Mouse (Mus musculus): ENCODE data around the gene Nfkbil1.
A peak's percentile ranks its signal among the peaks of the same experiment; 100 is the strongest.
"Not testable (repeated sequence)": the region's sequence is repeated elsewhere in the genome, so short reads cannot be mapped to it uniquely, and the experiment has no call there.

Gene Nfkbil1

DNA sequence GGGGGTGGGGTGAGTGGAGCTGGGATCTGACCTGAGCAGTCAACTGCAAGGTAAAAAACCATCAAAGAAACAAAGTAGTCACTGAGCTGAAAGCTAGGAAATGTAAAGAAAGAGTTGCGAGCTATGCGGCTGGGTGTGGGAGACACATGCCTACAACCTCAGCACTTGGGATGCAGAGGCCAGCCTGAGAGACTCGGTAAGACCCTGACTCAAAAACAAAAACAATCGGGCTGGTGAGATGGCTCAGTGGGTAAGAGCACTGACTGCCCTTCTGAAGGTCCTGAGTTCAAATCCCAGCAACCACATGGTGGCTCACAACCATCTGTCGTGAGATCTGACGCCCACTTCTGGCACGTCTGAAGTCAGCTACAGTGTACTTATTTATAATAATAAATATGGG lies 1.5 kb downstream of the Nfkbil1 start:
- not testable (repeated sequence) for DNase-seq

DNA sequence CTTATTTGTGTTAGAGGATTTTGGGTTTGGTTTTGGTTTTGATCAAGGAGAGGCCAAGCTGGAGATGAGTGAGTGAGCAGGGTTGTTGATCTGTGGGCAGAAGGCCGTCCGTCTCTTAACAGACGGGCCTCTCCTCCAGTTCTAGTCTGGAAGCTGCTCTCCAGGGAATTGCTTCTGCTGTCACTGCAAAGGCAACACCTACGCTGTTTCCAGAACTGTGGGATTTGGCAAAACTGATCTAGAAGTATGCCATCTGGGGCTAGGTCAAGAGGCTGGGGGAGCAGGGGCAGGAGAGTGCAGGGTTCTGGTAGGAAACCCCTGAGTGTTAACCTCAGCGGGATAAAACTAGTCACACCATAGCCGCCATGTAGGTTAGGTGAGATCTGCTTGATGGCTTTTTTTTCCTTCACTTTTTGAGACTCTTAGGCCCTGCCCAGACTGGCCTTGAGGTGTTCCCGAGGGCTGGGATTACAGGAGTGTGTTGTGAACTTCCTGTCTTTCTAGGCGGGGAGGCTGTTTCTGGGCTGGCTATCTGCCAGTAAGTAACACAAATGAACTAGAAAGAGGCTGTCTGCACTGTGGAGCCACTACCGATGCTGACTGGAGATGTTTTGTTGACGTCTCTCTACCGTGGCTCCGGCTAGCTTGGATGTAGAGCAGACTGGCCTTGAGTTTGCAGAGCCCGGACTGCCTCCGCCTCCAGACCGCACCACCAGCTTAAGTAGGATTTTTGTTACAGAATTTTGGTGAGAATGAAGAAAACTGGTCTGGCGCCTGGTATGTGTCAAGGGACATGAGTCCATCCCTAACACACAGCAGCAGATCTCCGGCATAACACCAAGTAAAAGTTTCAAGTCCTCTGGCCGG lies 2.2 kb downstream of the Nfkbil1 start, which contains the start of gene Atp6v1g2:
Gene Atp6v1g2, plus strand, starts transcription at position 547 of the 867 bp plus-strand sequence.
- no peak for DNase-seq

DNA sequence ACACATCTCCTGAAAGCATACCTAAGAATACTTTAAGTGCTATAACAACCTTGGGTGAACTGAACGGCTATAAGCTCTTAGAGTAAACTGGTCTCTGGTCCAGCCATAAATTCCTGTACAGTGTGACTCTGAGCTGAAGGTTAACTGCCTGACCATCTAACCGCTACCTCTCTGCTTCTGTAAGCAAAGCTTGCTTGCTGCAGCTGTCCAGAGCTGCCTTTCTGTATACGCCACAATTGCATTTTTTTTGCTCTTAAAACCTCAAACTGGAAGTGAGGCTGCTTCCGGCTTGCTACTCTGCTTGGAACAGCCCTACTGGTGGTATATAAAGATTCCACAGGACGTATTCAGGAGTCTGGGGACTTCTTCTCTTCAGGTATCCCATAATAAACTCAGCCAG lies 2.9 kb downstream of the Nfkbil1 start:
- DNase-seq: no peak

DNA sequence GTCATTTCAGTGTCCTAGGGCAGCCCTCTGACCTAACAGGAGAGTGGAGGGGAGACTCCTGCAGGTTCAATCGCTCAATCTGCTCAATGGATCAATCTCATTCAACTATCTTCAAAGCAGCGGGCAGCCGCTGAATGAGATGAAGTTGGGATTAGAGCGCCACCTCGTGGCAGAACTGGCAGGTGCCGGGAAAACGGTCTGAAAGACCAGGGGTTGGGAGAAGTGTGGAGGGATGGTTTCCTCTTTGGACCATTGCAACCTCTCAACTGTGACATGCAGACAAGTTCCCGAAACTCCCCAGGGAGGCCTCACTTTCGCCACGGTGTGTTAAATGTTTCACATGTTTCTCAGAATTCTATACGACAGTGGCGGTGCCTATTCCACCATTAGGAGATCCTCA lies 3.5 kb downstream of the Nfkbil1 start:
- peak; percentile 90 for DNase-seq

DNA sequence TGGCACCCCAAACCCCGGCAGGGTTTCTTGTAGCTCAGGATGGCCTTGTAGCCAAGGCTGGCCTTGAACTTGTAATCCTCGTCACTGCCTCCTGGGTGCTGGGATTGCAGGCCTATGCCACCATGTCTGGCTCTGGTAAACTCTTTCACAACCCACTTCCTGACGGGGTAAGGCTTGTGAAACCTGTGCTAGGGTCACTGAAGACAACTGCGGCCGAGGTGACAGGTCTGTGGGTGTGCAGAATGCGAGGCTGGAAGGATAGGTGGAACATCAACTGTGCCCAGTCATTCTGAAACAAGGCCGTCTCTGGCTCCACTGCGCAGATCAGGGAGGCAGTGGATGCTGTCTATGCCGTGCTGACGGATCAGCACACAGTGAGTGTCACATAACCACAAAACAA lies 4.6 kb downstream of the Nfkbil1 start:
- no peak for DNase-seq

DNA sequence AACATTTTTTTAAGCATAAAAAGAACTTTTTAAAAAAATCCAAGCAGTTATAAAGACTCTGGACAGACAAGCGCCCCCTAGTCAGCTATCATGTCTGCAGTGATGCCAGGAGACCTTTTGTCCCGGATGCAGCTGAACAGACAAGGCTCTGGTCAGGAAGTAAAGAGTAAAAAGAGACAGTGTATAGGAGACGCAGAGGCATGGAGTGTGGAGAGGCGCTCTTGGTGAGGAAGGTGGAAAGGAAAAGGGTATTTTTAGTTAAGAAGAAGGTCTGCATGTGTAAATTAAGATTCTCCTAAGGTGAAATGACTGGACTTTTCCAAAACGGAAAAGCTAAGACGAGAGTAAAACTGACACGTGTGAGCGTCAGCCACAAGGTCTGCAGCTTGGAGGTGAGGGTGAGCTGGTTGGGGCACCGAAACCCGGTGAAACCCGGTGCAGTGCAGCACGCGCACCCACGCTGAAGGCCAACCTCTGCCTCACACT lies 9.0 kb downstream of the Nfkbil1 start:
- DNase-seq: no peak

DNA sequence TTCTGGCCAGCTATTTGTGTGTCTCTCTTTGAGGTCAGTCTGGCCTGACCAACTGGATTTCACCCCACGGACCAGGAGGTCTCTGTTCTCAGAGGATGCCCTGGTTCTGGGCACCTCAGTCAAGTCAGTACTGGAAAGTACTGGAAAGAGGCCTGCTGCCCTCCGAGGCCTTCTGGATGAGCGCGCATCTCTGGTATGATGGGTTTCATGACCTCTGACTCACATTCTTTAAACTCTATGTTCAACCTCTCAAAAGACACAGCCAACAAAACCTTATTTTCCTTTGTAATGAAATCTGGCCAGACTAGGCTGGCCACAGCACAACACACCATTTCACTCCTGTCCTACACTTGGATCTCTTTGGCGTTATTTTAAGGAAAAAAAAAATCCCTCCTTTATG lies 10.1 kb downstream of the Nfkbil1 start:
- DNase-seq: no peak

DNA sequence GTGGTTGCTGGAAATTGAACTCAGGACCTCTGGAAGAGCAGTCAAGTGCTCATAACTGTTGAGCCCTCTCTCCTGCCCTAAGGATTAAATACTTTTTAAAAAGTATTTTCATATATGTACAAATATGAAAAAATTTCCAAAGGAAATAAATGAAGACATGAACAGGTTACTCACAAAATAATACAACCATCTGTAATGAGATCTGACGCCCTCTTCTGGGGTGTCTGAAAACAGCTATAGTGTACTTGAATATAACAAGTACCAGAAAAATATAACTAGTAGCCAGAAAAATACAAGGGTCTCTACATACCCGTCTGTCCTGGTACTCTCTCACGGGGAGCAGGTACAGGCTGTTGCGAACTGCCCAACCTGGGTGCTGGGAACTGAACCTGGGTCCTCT lies 11.0 kb downstream of the Nfkbil1 start:
- no peak for DNase-seq

DNA sequence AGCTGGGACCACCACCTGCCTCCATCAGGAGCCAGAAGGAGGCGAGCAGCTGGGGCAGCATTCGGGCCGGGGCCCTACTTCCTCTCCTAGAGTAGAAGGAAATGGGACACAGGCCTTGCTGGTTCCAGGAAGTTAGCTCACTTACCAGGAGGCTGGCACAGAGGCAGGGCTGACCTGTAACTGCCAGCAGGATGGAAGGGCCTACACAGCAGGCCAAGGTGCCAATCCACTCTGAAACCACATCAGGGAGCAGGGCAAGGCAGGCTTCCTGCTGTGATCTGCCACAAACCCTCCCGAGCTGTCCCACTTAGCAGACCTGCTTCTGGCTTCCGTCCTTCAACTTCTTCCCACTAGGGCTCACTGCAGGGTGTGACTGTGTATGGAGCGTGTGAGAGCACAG lies 13.3 kb downstream of the Nfkbil1 start:
- DNase-seq: peak; percentile 53

DNA sequence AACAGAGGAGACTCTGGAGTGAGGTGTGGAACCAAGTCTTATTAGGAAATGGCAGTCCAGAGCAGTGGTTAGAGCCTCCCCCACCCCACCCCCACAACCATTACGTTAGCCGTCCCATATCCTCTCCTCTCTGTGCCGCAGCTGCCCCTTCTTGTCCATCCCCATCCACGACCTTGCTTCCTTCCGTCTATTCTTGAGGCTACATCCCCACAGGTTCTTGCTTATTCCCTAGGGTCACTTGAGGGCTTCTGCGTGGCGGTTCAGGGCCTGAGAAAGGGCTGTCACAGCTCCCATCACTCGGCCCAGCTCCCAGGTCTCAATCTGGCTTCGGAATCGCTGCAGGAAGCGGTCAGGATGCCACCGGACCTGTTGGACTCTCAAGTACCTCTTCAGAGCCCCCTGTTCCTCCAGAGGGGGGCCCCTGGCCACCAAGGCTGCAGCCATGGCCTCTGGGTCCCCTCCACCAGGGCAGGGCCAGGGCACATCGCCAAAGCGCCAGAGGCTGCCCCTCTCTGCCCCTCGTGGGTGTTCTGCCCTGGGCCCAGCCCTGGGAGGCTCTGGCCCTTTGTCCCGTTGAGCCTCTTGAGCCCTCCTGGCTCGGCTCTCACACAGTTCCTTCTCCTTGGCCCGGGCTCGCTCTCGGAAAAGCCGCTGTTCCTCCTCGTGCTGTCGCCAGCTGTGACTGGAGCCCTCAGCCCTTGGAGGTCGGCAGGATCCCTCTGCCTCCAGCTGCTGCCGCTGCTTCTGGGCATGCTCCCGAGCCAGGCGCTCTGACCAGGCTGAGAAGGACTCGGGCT lies 15.2 kb downstream of the Nfkbil1 start, which contains the start of gene Gm16181:
Gene Gm16181, plus strand, starts transcription at position 679 of the 797 bp plus-strand sequence.
- DNase-seq: peak; percentile 78

DNA sequence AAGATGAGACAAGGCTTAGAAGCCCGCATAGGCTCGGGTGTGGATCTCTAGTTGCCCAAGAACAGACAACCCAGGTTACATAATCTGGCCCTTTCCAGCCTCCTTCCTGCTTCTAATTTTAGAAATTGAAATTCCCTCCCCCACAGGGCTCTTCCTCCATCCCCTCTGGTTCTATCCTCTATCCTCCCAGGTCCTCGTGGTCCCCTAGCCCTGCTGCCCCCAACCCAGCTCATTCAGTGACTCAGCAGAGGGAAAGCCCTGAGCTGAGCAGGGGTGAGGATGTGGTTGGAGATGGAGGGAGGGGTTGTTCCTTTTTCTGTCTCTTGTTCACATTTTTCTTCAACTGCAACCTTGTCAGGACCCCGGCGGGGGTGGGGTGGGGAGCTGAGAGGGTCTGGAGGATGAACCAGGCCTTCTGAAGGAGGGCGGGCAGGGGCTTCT lies 16.0 kb downstream of the Nfkbil1 start:
- DNase-seq: no peak

DNA sequence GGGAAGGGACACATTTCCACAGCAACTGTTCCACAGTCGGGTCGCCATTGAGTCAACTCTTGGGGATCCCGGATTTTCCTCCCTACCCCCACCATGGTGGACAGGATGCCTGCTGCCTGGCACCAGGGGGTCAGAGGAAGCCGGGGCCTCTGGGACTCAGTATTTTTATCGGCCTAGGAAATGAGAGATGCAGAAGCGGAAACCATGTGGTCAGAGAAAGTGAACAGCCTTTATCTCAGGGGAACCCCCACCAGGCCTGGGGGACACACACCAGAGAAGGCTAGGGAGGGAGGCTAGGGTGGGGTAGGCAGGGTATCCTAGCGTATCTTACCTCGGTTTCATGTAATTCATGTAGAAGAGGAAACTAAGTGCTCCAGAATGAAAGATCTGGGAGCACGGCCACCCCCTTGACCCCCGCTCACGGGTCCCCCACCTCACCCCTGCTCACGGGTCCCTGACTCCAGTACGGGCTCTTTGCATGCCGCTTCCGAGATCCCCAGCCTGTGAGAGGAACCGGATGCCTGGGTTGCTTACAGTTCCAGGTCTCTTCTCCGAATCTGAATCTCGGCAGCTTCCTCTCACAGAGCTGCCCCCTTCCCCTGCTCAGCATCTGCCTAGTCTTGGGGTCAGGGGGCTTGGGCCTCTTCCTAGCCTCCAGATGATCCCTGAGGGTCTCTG lies 16.9 kb downstream of the Nfkbil1 start:
- peak; percentile 73 for DNase-seq

DNA sequence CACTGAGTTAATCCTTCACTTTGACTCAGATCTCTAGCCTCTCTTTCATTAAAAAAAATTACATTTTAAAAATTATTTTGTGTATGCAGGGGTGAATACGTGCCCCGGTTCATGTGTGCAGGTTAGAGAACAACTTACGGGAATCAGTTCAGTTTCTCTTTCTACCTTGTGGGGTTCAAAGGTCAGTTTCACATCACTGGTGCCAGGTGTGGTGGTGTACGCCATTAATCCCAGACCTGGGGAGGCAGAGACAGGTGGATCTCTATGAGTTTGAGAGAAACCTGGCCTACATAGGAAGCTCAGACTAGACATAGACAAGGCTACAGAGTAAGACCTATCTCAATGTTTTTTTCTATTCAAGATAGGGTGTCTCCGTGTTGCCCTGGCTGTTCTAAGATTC lies 22.5 kb downstream of the Nfkbil1 start:
- DNase-seq: no peak

DNA sequence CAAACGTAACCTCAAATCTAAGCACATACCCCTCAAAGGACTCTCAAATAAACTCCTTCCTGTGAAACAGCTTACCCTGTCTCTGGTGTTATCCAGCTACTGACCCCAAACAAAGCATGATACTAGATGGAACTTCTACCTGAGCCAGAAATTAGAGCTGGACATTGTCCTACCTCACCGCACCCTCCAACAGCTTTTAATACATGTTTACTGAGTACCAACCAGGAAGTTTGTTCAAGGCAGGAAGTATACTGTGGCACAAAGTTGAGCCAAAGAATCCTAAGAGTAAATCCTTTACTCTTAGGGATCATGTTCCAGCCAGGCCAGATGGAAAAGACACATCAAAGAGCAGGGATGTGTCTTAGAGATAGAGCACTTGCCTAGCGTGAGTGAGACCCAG lies 25.0 kb downstream of the Nfkbil1 start:
- no peak for DNase-seq

DNA sequence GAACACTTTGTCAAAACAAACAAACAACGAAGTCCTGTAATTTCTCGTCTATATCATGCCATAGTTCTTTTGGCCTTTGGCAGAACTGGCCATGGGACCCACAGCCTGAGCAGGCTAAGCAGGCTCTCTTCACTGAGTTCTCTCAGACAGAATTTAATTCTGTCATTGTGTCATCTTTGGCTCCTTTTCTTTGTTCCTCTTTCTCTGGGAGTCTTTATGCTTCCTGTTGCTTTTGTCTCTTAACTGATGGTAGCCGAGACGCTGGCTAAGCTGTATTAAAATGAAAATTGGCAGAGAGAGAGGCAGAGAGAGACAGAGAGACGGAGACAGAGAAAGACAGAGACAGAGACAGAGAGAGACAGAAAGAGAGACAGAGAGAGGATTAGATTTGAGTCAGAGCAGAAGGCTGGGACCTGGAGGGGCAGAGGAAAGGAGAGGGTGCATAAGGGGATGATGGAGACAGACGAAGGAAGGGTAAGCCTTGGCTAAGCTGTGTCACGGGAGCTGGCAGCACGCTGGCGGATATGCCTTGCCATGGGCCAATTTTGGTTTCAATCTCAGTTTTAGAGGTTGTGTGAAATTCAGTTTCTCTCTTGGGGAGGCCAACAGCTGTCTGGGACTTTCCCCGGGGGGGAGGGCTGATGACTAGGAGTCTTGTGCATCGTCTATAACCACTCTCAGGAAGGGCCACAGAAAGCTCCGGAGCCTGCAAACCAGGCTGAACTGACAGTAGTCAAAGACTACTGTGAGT lies 25.6 kb downstream of the Nfkbil1 start:
- DNase-seq: no peak

DNA sequence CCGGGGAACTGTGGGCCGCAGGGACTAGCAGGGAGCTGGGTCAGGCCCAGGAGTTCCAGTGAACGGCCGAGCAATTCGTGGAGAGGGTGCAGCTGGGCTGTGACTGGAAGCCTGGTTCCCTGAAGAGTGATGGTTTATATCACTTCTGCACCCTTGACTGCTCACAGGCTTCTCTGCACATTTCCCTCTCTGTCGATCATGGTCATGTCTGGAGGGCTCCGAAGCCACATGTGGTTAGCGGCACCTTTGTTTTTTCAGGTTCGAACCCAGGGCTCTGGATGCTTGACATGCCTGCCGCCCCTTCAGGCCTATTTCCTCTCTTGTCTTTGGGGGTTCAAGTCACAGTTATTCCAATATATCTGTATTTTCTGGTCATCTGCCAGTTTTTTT lies 30.2 kb downstream of the Nfkbil1 start:
- no peak for DNase-seq

DNA sequence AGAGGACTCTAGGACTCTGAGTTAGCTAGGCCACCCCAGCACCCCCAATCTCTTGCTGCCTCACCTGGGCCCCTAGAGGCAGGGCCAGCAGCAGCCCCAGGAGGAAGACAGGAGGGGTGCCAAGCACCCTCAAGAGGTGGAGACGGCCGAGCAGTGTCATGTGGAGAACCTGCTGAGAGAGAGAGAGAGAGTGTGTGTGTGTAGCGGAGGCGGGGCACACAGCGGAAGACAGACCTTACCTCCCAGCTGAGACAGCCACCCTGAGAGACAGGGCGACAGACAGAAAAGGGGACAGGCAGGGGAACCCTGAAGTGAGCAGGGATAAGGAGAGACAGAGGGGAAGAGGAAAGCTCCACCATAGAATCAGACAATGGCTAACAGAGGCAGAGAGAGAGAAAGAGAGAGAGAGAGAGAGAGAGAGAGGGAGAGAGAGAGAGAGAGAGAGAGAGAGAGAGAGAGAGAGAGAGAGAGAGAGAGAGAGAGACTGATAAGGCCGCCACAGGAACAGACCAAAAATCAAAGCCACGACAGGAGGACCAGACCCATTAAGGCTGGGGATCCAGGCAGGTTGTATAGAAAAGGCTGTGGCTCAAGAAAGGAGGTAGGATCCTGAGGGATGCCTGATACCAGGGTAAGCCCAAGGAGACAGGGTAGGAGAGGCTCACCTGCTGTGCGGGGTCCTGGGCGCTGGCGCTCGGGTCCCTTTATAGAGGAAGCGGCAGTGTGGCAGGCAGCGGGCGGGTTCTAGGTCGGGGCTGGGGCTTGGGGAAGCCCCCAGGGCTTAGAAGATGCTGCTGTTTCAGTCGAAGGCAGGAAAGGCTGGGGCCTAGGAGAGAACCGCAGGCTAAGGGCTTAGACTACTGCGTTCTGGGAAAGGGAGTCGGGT lies 30.9 kb downstream of the Nfkbil1 start, which contains the start of gene Lta:
Gene Lta, minus strand, starts transcription at position 858 of the 886 bp plus-strand sequence.
- no peak for DNase-seq

DNA sequence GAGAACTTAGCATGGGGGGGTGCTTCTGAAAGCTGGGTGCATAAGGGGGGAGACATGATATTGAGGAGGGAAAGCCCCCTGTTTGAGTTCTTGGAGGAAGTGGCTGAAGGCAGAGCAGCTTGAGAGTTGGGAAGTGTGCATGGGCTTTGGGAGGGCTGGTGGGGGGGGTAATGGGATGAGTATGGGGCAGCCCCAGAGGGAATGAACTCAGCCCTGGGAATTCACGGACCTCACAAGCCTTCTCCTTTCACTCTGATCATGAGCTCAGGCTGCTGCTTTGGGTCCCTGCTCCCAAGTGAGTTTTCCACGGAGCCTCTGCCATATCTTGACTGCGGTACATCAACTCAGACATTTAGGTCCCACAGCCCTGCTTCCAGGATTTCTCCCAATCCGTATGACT lies 33.1 kb downstream of the Nfkbil1 start:
- no peak for DNase-seq

DNA sequence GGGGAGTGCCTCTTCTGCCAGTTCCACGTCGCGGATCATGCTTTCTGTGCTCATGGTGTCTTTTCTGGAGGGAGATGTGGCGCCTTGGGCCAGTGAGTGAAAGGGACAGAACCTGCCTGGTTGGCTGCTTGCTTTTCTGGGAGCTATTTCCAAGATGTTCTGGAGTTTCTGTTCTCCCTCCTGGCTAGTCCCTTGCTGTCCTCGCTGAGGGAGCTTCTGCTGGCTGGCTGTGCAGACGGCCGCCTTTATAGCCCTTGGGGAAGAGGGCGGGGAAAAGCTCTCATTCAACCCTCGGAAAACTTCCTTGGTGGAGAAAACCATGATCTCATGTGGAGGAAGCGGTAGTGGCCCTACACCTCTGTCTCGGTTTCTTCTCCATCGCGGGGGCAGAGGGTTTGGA lies 33.8 kb downstream of the Nfkbil1 start, which contains the start of gene Tnf:
Gene Tnf, minus strand, starts transcription at position 221 of the 400 bp plus-strand sequence.
- peak; percentile 72 for DNase-seq

DNA sequence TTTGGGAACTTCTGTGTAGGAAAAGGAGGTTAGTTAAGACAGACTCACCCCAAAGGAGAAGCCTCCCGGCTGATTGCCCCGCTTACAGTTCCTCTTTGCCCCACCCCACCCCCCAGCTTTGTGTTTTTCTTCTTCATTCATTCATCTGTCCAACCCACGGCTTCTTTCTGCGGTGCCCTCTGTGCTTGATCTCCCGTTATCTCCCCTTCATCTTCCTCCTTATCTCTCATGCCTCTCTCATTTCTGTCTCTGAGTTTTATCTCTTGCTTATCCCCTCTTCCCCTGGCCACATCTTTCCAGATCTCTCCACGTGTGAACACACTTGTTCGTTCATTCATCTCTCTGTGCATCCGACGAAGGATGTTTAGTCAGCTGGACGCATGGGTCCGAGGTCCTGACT lies 34.5 kb downstream of the Nfkbil1 start:
- no peak for DNase-seq

DNA sequence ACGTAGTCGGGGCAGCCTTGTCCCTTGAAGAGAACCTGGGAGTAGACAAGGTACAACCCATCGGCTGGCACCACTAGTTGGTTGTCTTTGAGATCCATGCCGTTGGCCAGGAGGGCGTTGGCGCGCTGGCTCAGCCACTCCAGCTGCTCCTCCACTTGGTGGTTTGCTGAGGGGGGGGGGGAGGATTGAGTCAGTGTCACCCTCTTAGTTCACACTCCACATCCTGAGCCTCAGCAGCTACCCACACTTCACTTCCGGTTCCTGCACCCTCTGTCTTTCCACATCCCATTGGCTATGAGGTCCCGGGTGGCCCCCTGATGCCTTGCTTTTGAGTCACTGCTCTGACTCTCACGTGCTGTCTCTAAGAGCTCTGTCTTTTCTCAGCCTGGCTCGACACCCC lies 35.2 kb downstream of the Nfkbil1 start:
- DNase-seq: no peak

Data from lung, postnatal 10 days (tissue).